Mouse (Mus musculus) megakaryocyte-erythroid progenitor cell, adult 5-6 weeks (primary cell): ENCODE measurements around the gene Nfu1. TPM values are rescaled to one million over a fixed set of nuclear protein-coding genes. Genes with fewer than 3 reads are reported as not detected.

Experiments
- ATAC-seq: replicated peaks from 2 replicates; pipeline ENCODE4 v1.8.0; 2016; ENCODE audit warnings: mild to moderate bottlenecking, inconsistent platforms; ENCODE audit not compliant: severe bottlenecking, poor library complexity, low FRiP score, low TSS enrichment
- total RNA-seq, 2 experiments: library from RNA; stranded (forward) in 1 of 2; stranded (reverse) in 1 of 2; fragments of 200-1000, 215-1000 nt in 1 of 2; fragments of >200 nt in 1 of 2; fragmentation: Nextera tagmentation in 1 of 2; gene quantifications; 2 replicates each; pipeline ENCODE4 v1.2.3; 2014 to 2017

Nfu1 gene
- total RNA-seq (2014; fragmentation: Nextera tagmentation) (68.1 and 91.5 TPM in 2 replicates), total RNA-seq (2017) (68.4 and 72.6 TPM in 2 replicates)

- ATAC-seq = no peak
These were observed at the start of gene Nfu1 for GRCm38 (mm10) chr6:87008887-87009286. Gene Nfu1 (plus strand): TSS chr6:87009236.

- ATAC-seq = no peak
These were observed 44.9 kb upstream of the Nfu1 start for GRCm38 (mm10) chr6:86963987-86964685.

GRCm38 (mm10) chr6:86967166-86967565, 41.9 kb upstream of the Nfu1 start:
- ATAC-seq = no peak

- no peak for ATAC-seq
These were observed 35.1 kb upstream of the Nfu1 start for GRCm38 (mm10) chr6:86973956-86974355.

GRCm38 (mm10) chr6:86978156-86978908, 30.7 kb upstream of the Nfu1 start:
- no peak for ATAC-seq

- no peak for ATAC-seq
These were observed 30.1 kb upstream of the Nfu1 start for GRCm38 (mm10) chr6:86978909-86979265.

- no peak for ATAC-seq
These were observed 27.8 kb upstream of the Nfu1 start for GRCm38 (mm10) chr6:86981206-86981605.

GRCm38 (mm10) chr6:86985314-86986106, 23.5 kb upstream of the Nfu1 start:
- no peak for ATAC-seq

- no peak for ATAC-seq
These were observed 19.5 kb upstream of the Nfu1 start for GRCm38 (mm10) chr6:86989576-86989975.

GRCm38 (mm10) chr6:86991041-86991440, 18.0 kb upstream of the Nfu1 start:
- no peak for ATAC-seq

- no peak for ATAC-seq
These were observed 16.7 kb upstream of the Nfu1 start for GRCm38 (mm10) chr6:86992349-86992748.

- no peak for ATAC-seq
These were observed 14.8 kb upstream of the Nfu1 start for GRCm38 (mm10) chr6:86994254-86994653.

GRCm38 (mm10) chr6:86996629-86997307, 12.3 kb upstream of the Nfu1 start:
- no peak for ATAC-seq

- no peak for ATAC-seq
These were observed 11.7 kb upstream of the Nfu1 start for GRCm38 (mm10) chr6:86997360-86997759.

GRCm38 (mm10) chr6:87001995-87002394, 7.0 kb upstream of the Nfu1 start:
- ATAC-seq = no peak

GRCm38 (mm10) chr6:87002521-87003055, 6.4 kb upstream of the Nfu1 start:
- ATAC-seq = peak; percentile 89

GRCm38 (mm10) chr6:87004099-87004498, 4.9 kb upstream of the Nfu1 start:
- no peak for ATAC-seq

- ATAC-seq = no peak
These were observed 3.5 kb upstream of the Nfu1 start for GRCm38 (mm10) chr6:87005577-87005976.

- ATAC-seq = peak; percentile 99
These were observed 774 bp downstream of the Nfu1 start for GRCm38 (mm10) chr6:87009692-87010328.
